In genomic region chr4:105175255-105176035, GRCm38 (mm10) we compare ENCODE assay signal across 8 mouse cellular contexts. TPM values are rescaled to one million over a fixed set of nuclear protein-coding genes. Genes with fewer than 3 reads are reported as not detected.
DNase-seq lines count a peak whose midpoint lies in the region.

No protein-coding gene starts in this region.

- H3K4me1 ChIP-seq in limb, embryonic 10.5 days = peaks cover 47% of the 10 kb centered on the region

- no peaks in the 10 kb centered on the region for H3K27me3 ChIP-seq in limb, embryonic 10.5 days (ENCODE audit: low read depth, poor library complexity, severe bottlenecking)

- H3K9me3 ChIP-seq in limb, embryonic 10.5 days (replicated peaks) = no peaks in the 10 kb centered on the region

- H3K36me3 ChIP-seq in limb, embryonic 10.5 days = peaks cover 82% of the 10 kb centered on the region

- DNase-seq in adipocyte (ENCODE audit: low spot score) = peak; percentile 39
- peak; percentile 23 to 43 for DNase-seq in cerebellum, postnatal 14 days
- DNase-seq in heart, adult 9 months (ENCODE audit: low spot score in 2 of 2) = peak; percentile 35 to 50
- no peak for DNase-seq in limb, embryonic 10.5 days (ENCODE audit: low spot score)
- no peak for DNase-seq in kidney, postnatal 10 days
- DNase-seq in thymus, postnatal 4 days = no peak
- DNase-seq in urinary bladder, postnatal 14 days (ENCODE audit: low spot score) = no peak
- DNase-seq in gastrocnemius, adult 18-20 months (ENCODE audit: low spot score) = no peak

- WGBS in limb, embryonic 10.5 days = 81% methylated on average over 16 of the region's 16 CpGs

- H3K27ac ChIP-seq in limb, embryonic 10.5 days = peak overlapping the region; percentile 58

- no peak overlapping the region for H3K4me3 ChIP-seq in limb, embryonic 10.5 days

RNA-seq across cellular contexts. Expression of gene Plpp3, which starts 18.3 kb away (rescaled TPM):
- 58.9 and 75.2 TPM in 2 replicates for polyA plus RNA-seq in limb, embryonic 10.5 days (2016; fragmentation: Nextera tagmentation; extraction: Ambion mirVana)
- total RNA-seq in gastrocnemius, adult 18-20 months (2021) = 10 to 100 TPM; 42.6 to 62.5 TPM

Comparison
In these comparisons a context has a peak if more than half of its experiments do, and no peak if none do; other contexts are left out.
1. DNase-seq: peak in adipocyte (single experiment), cerebellum, postnatal 14 days (2 of 2) and heart, adult 9 months (2 of 2); none in limb, embryonic 10.5 days (single experiment), kidney, postnatal 10 days (single experiment), thymus, postnatal 4 days (single experiment), urinary bladder, postnatal 14 days (single experiment) and gastrocnemius, adult 18-20 months (single experiment).